Mouse (Mus musculus): ENCODE data around the gene Scly. TPM values are rescaled to one million over a fixed set of nuclear protein-coding genes. Genes with fewer than 3 reads are reported as not detected.

Scly gene
- polyA plus RNA-seq, 1 experiment from 2014 or later: 23.7 TPM

- Histone ChIP-seq H3K9me3 (replicated peaks; ENCODE audit: low read length) (no peaks in the 10 kb centered on the region), H3K27ac (no peak overlapping the region), H3K4me3 (replicated peaks; ENCODE audit: low read depth, low read length) (no peak overlapping the region), H3K4me1 (replicated peaks; ENCODE audit: insufficient read depth, low read length) (no peaks in the 10 kb centered on the region; the same call in 1 of the 2 replicates), H3K4me2 (ENCODE audit: low read length) (no peak overlapping the region), H3K9ac (ENCODE audit: low read depth, low read length) (no peak overlapping the region), H3K36me3 (ENCODE audit: insufficient read depth, low read length) (no peaks in the 10 kb centered on the region), H3K27me3 (ENCODE audit: insufficient read depth, low read length) (peaks cover 34% of the 10 kb centered on the region)
- ATAC-seq (replicated peaks; ENCODE audit: low FRiP score, low read depth) (peak; percentile 47), DNase-seq (ENCODE audit: low spot score) (peak; percentile 90)
- WGBS: 40% methylated on average over 3 of the region's 3 CpGs
- TF ChIP-seq CTCF (IDR thresholded peaks at IDR 0.05; ENCODE audit: low read depth): peak; percentile 85
Observed at GRCm38 (mm10) chr1:91346892-91347291, 48.8 kb downstream of the Scly start.

- peaks cover 8% of the 10 kb centered on the region for H3K27me3 ChIP-seq (ENCODE audit: insufficient read depth, low read length)
- WGBS: 55% methylated on average over 4 of the region's 4 CpGs
- H3K27ac ChIP-seq: no peak within 1 kb of the TSS
- ATAC-seq (replicated peaks; ENCODE audit: low FRiP score, low read depth): no peak
- no peak within 1 kb of the TSS for H3K4me2 ChIP-seq (ENCODE audit: low read length)
- no peaks in the 10 kb centered on the region for H3K9me3 ChIP-seq (replicated peaks; ENCODE audit: low read length)
- no peak within 1 kb of the TSS for H3K9ac ChIP-seq (ENCODE audit: low read depth, low read length)
- no peak for TF ChIP-seq CTCF (IDR thresholded peaks at IDR 0.05; ENCODE audit: low read depth)
- H3K36me3 ChIP-seq (ENCODE audit: insufficient read depth, low read length): no peaks in the 10 kb centered on the region
- no peaks in the 10 kb centered on the region for H3K4me1 ChIP-seq (replicated peaks; ENCODE audit: insufficient read depth, low read length)
- no peak for DNase-seq (ENCODE audit: low spot score)
- H3K4me3 ChIP-seq (replicated peaks; ENCODE audit: low read depth, low read length): no peak within 1 kb of the TSS
Observed at GRCm38 (mm10) chr1:91350841-91351240, 52.7 kb downstream of the Scly start, which contains the start of gene Klhl30. Klhl30 (plus strand) TSS chr1:91351016.

DNA sequence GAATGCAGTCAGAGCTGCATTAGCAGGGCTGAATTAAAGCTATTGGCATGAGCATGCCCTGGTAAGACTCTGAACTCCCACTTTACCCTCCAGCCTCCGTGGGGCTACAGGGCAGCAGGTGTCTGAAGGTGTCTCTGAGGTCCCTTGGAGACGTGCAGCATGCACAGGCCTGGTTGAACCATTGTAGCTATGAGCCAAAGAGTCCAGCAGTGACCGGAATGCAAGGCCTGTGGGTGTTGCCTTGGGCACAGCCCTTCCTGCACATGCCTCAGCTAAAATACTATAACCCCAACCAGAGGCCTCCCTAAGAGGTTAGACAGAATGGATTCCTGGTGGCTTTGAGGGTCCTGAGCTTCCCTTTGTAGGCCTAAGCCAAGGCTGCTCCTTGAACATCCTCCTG is 53.1 kb downstream of the Scly start:
- TF ChIP-seq CTCF (IDR thresholded peaks at IDR 0.05; ENCODE audit: low read depth): no peak
- Histone ChIP-seq H3K9me3 (replicated peaks; ENCODE audit: low read length) (no peaks in the 10 kb centered on the region), H3K27ac (no peak overlapping the region), H3K27me3 (ENCODE audit: insufficient read depth, low read length) (peaks cover 4% of the 10 kb centered on the region; the same call in 1 of the 2 replicates), H3K4me1 (replicated peaks; ENCODE audit: insufficient read depth, low read length) (no peaks in the 10 kb centered on the region), H3K36me3 (ENCODE audit: insufficient read depth, low read length) (no peaks in the 10 kb centered on the region), H3K4me2 (ENCODE audit: low read length) (no peak overlapping the region), H3K4me3 (replicated peaks; ENCODE audit: low read depth, low read length) (no peak overlapping the region), H3K9ac (ENCODE audit: low read depth, low read length) (no peak overlapping the region)
- 70% methylated on average over 3 of the region's 3 CpGs for WGBS
- no peak for ATAC-seq (replicated peaks; ENCODE audit: low FRiP score, low read depth)
- no peak for DNase-seq (ENCODE audit: low spot score)

- no peak for ATAC-seq (replicated peaks; ENCODE audit: low FRiP score, low read depth)
Observed at GRCm38 (mm10) chr1:91352277-91352676, 54.1 kb downstream of the Scly start.

GRCm38 (mm10) chr1:91356105-91356504 is 58.0 kb downstream of the Scly start:
- ATAC-seq (replicated peaks; ENCODE audit: low FRiP score, low read depth): no peak
- DNase-seq (ENCODE audit: low spot score): no peak
- no peak for TF ChIP-seq CTCF (IDR thresholded peaks at IDR 0.05; ENCODE audit: low read depth)
- H3K9me3 ChIP-seq (replicated peaks; ENCODE audit: low read length): no peaks in the 10 kb centered on the region
- WGBS: 78% methylated on average over 11 of the region's 11 CpGs
- H3K27ac ChIP-seq: no peak overlapping the region
- H3K4me2 ChIP-seq (ENCODE audit: low read length): no peak overlapping the region
- H3K27me3 ChIP-seq (ENCODE audit: insufficient read depth, low read length): no peaks in the 10 kb centered on the region
- no peaks in the 10 kb centered on the region for H3K36me3 ChIP-seq (ENCODE audit: insufficient read depth, low read length)
- no peak overlapping the region for H3K4me3 ChIP-seq (replicated peaks; ENCODE audit: low read depth, low read length)
- no peak overlapping the region for H3K9ac ChIP-seq (ENCODE audit: low read depth, low read length)
- H3K4me1 ChIP-seq (replicated peaks; ENCODE audit: insufficient read depth, low read length): no peaks in the 10 kb centered on the region

More at GRCm38 (mm10) chr1:91352277-91352676, 54.1 kb downstream of the Scly start:
- DNase-seq (ENCODE audit: low spot score): no peak
- H3K9me3 ChIP-seq (replicated peaks; ENCODE audit: low read length): no peaks in the 10 kb centered on the region
- H3K4me3 ChIP-seq (replicated peaks; ENCODE audit: low read depth, low read length): no peak overlapping the region
- no peak overlapping the region for H3K4me2 ChIP-seq (ENCODE audit: low read length)
- H3K9ac ChIP-seq (ENCODE audit: low read depth, low read length): no peak overlapping the region
- no peak for TF ChIP-seq CTCF (IDR thresholded peaks at IDR 0.05; ENCODE audit: low read depth)
- no peaks in the 10 kb centered on the region for H3K4me1 ChIP-seq (replicated peaks; ENCODE audit: insufficient read depth, low read length)
- 82% methylated on average over 2 of the region's 2 CpGs for WGBS
- H3K27ac ChIP-seq: no peak overlapping the region
- H3K36me3 ChIP-seq (ENCODE audit: insufficient read depth, low read length): no peaks in the 10 kb centered on the region
- no peaks in the 10 kb centered on the region for H3K27me3 ChIP-seq (ENCODE audit: insufficient read depth, low read length)

- Histone ChIP-seq H3K36me3 (ENCODE audit: insufficient read depth, low read length) (no peaks in the 10 kb centered on the region), H3K4me1 (replicated peaks; ENCODE audit: insufficient read depth, low read length) (0 out of 2 replicates have a peak, but pooled peaks cover 3% of the 10 kb centered on the region), H3K9me3 (replicated peaks; ENCODE audit: low read length) (no peaks in the 10 kb centered on the region), H3K4me3 (replicated peaks; ENCODE audit: low read depth, low read length) (no peak overlapping the region), H3K9ac (ENCODE audit: low read depth, low read length) (no peak overlapping the region), H3K27ac (no peak overlapping the region), H3K27me3 (ENCODE audit: insufficient read depth, low read length) (no peaks in the 10 kb centered on the region), H3K4me2 (ENCODE audit: low read length) (no peak overlapping the region)
- ATAC-seq (replicated peaks; ENCODE audit: low FRiP score, low read depth): no peak
- no peak for TF ChIP-seq CTCF (IDR thresholded peaks at IDR 0.05; ENCODE audit: low read depth)
- no peak for DNase-seq (ENCODE audit: low spot score)
- WGBS: 73% methylated on average over 5 of the region's 5 CpGs
Observed at GRCm38 (mm10) chr1:91362113-91362512, 64.0 kb downstream of the Scly start.
